In the genomic region with DNA sequence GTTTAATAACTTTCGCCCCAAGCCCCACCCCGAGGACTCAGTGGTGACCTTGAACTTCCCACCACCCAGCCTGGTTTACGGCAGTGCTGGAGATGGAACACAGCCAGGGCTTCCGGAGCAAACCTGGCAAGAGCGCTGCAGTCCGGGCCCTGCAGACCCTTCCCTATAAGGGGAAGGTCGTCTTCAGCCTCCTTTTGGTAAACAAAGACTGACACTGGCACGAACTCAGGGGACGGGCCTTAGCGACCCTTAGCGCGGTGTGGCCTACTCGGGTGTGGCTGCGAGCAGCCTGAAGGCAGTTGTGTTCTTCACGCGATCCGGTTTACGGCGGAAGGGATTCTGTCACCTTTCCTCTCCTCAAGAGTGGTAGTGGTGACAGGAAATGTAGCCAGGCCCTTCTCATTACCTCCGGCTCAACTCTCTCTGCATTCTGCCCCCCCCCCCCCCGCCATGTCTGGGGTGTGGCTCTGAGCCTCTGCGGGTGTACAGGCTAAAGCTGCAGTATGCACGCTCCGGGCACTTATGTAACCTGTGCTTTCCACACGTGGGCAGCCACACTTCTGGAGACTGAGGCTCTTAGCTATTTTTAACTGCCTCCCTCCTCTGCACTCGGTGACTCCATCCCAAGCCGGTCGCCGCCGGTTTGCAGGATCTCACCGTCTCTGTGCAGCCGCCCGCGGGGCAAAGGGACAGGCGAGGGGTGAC, we compare ENCODE assay signal across 1 mouse cellular context.
A peak's percentile ranks its signal among the peaks of the same experiment; 100 is the strongest.
TF ChIP-seq lines count a peak whose summit lies in the region.

TSS of gene Mpc1 (plus strand) at position 84 of the 705 bp plus-strand sequence.

TF ChIP-seq in CH12.LX, 34 proteins besides CTCF, POLR2A, EP300 and RAD21 (continued from another document):
- TF ChIP-seq NELFE (IDR thresholded peaks at IDR 0.05; ENCODE audit: low read depth, low read length) (peak; percentile 49; the same call in 1 of the 2 replicates), E2F4 (IDR thresholded peaks at IDR 0.05; ENCODE audit: insufficient replicate concordance, low read depth, low read length) (no peak), NRF1 (IDR thresholded peaks at IDR 0.05; ENCODE audit: low read depth, low read length) (no peak), UBTF (IDR thresholded peaks at IDR 0.05; ENCODE audit: low read depth, low read length) (no peak), POLR2AphosphoS2 (IDR thresholded peaks at IDR 0.05; ENCODE audit: low read depth, low read length) (no peak), SMC3 (IDR thresholded peaks at IDR 0.05; ENCODE audit: low read depth, low read length) (no peak), ZMIZ1 (IDR thresholded peaks at IDR 0.05; ENCODE audit: low read depth, low read length) (no peak; the same call in 1 of the 2 replicates), BHLHE40 (IDR thresholded peaks at IDR 0.05; ENCODE audit: low read depth, low read length) (peak; percentile 73), PAX5 (IDR thresholded peaks at IDR 0.05; ENCODE audit: low read length) (no peak), ZNF384 (IDR thresholded peaks at IDR 0.05; ENCODE audit: low read depth, low read length) (no peak), USF1 (IDR thresholded peaks at IDR 0.05; ENCODE audit: low read depth, low read length) (no peak), ZC3H11A (IDR thresholded peaks at IDR 0.05; ENCODE audit: low read depth, low read length) (no peak), SIN3A (IDR thresholded peaks at IDR 0.05; ENCODE audit: low read length) (peak; percentile 1; the same call in 1 of the 2 replicates), RCOR1 (conservative IDR thresholded peaks at IDR 0.05; ENCODE audit: low read depth, low read length) (no peak), IRF4 (IDR thresholded peaks at IDR 0.05; ENCODE audit: low read depth, low read length) (no peak; the same call in 1 of the 2 replicates), JUN (IDR thresholded peaks at IDR 0.05; ENCODE audit: insufficient read depth, low read depth, low read length) (no peak), CHD2 (IDR thresholded peaks at IDR 0.05; ENCODE audit: low read length) (no peak), KAT2A (IDR thresholded peaks at IDR 0.05; ENCODE audit: insufficient replicate concordance, low read length) (no peak), JUND (conservative IDR thresholded peaks at IDR 0.05; ENCODE audit: low read depth, low read length) (no peak)
